Mouse (Mus musculus): ENCODE results near the gene 2010109A12Rik. TPM values are rescaled to one million over a fixed set of nuclear protein-coding genes. Genes with fewer than 3 reads are reported as not detected.

The 2010109A12Rik gene
- total RNA-seq (2021): 1.3 and 2.6 TPM in 2 replicates
- long read RNA-seq, experiment 1: 0 reads
- long read RNA-seq, experiment 2, partial matches to known transcripts: 1 of 1 reads
- long read RNA-seq, experiment 2, other reads (novel, unspliced or antisense): 0 of 1 reads

- peak; percentile 97 for DNase-seq
Observed at GRCm38 (mm10) chr5:93206109-93207005, at the start of gene 2010109A12Rik, which contains the start of gene Ccni. 2010109A12Rik (plus strand) TSS chr5:93206518. Ccni (minus strand) TSS chr5:93206495.

GRCm38 (mm10) chr5:93163541-93163940 lies 42.8 kb upstream of the 2010109A12Rik start:
- DNase-seq: peak; percentile 75

- DNase-seq: no peak
Observed at GRCm38 (mm10) chr5:93167919-93168516, 38.3 kb upstream of the 2010109A12Rik start.

- no peak for DNase-seq
Observed at GRCm38 (mm10) chr5:93168654-93169053, 37.7 kb upstream of the 2010109A12Rik start.

GRCm38 (mm10) chr5:93171420-93171819 lies 34.9 kb upstream of the 2010109A12Rik start:
- DNase-seq: no peak

- no peak for DNase-seq
Observed at GRCm38 (mm10) chr5:93172536-93172935, 33.8 kb upstream of the 2010109A12Rik start.

- no peak for DNase-seq
Observed at GRCm38 (mm10) chr5:93174675-93175074, 31.6 kb upstream of the 2010109A12Rik start.

- no peak for DNase-seq
Observed at GRCm38 (mm10) chr5:93178616-93179015, 27.7 kb upstream of the 2010109A12Rik start.

GRCm38 (mm10) chr5:93180252-93180651 lies 26.1 kb upstream of the 2010109A12Rik start:
- DNase-seq: peak; percentile 38

GRCm38 (mm10) chr5:93183311-93183710 lies 23.0 kb upstream of the 2010109A12Rik start:
- no peak for DNase-seq

- DNase-seq: no peak
Observed at GRCm38 (mm10) chr5:93184548-93184947, 21.8 kb upstream of the 2010109A12Rik start.

- DNase-seq: peak; percentile 18
Observed at GRCm38 (mm10) chr5:93189607-93190006, 16.7 kb upstream of the 2010109A12Rik start.

GRCm38 (mm10) chr5:93190428-93190827 lies 15.9 kb upstream of the 2010109A12Rik start:
- DNase-seq: no peak

GRCm38 (mm10) chr5:93198232-93198631 lies 8.1 kb upstream of the 2010109A12Rik start:
- DNase-seq: no peak

GRCm38 (mm10) chr5:93201181-93201580 lies 5.1 kb upstream of the 2010109A12Rik start:
- DNase-seq: no peak

GRCm38 (mm10) chr5:93205371-93206108 lies 778 bp upstream of the 2010109A12Rik start:
- peak; percentile 69 for DNase-seq

- DNase-seq: peak; percentile 47
Observed at GRCm38 (mm10) chr5:93207006-93207348, 659 bp downstream of the 2010109A12Rik start.

- no peak for DNase-seq
Observed at GRCm38 (mm10) chr5:93207555-93207954, 1.2 kb downstream of the 2010109A12Rik start.

- DNase-seq: no peak
Observed at GRCm38 (mm10) chr5:93218375-93218774, 12.1 kb downstream of the 2010109A12Rik start.

- peak; percentile 63 for DNase-seq
Observed at GRCm38 (mm10) chr5:93221661-93222060, 15.3 kb downstream of the 2010109A12Rik start.

- DNase-seq: no peak
Observed at GRCm38 (mm10) chr5:93224549-93224948, 18.2 kb downstream of the 2010109A12Rik start.

GRCm38 (mm10) chr5:93227157-93227556 lies 20.8 kb downstream of the 2010109A12Rik start:
- no peak for DNase-seq
